Mouse (Mus musculus): ENCODE data around the gene Ube2s. TPM values are rescaled to one million over a fixed set of nuclear protein-coding genes. Genes with fewer than 3 reads are reported as not detected.
"Not testable (repeated sequence)": the region's sequence is repeated elsewhere in the genome, so short reads cannot be mapped to it uniquely, and the experiment has no call there.

Ube2s gene
- 109 and 131 TPM in 2 replicates for polyA plus RNA-seq (2012; ENCODE audit: insufficient read depth, insufficient read length, missing spikeins)

GRCm38 (mm10) chr7:4812303-4813104, at the start of gene Ube2s:
Gene Ube2s, minus strand, starts transcription at chr7:4812590.
- Histone ChIP-seq H3K4me1 (ENCODE audit: control insufficient read depth, insufficient read depth, low read length) (peaks cover 11% of the 10 kb centered on the region), H3K27ac (ENCODE audit: insufficient read depth, low read depth, low read length) (peak within 1 kb of the TSS; percentile 94), H3K4me3 (ENCODE audit: insufficient read depth, low read length) (peak within 1 kb of the TSS; percentile 88)
- TF ChIP-seq CTCF (IDR thresholded peaks at IDR 0.05; ENCODE audit: low read depth, low read length): no peak
- TF ChIP-seq POLR2A (IDR thresholded peaks at IDR 0.05; ENCODE audit: borderline replicate concordance, low read depth, low read length): no peak

- H3K4me1 ChIP-seq (ENCODE audit: control insufficient read depth, insufficient read depth, low read length): peaks cover 11% of the 10 kb centered on the region
- H3K27ac ChIP-seq (ENCODE audit: insufficient read depth, low read depth, low read length); H3K4me3 ChIP-seq (ENCODE audit: insufficient read depth, low read length): not testable (repeated sequence)
Observed at GRCm38 (mm10) chr7:4860926-4861325, 48.5 kb upstream of the Ube2s start.

DNA sequence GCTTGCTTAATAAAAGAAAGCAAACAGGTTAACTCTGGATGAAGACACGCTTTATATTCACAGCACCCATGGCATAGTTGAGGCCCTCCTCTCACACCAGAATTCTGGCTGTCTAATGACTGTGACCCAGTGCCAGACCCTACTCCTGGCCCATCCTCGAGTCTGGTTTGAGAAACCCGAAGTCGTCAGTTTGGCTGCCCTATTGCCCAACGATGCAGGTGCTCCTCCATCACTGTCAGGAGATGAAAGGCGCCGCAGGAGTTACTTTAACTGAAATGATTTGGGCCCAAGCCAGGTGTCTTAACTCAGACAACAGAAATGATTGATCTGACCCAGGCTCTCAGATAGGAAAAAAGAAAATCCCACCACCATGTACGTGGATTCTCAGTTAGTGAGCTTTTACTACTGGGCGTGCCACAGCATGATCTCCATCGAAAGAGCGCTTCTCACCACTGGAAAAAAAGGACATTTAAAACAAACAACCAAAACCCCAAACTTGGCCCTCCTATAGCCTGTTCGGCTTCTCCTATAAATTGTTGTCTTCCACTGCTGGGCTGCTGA, 47.1 kb upstream of the Ube2s start:
- no peak overlapping the region for H3K27ac ChIP-seq (ENCODE audit: insufficient read depth, low read depth, low read length)
- peaks cover 11% of the 10 kb centered on the region for H3K4me1 ChIP-seq (ENCODE audit: control insufficient read depth, insufficient read depth, low read length)
- H3K4me3 ChIP-seq (ENCODE audit: insufficient read depth, low read length): no peak overlapping the region
- no peak for TF ChIP-seq POLR2A (IDR thresholded peaks at IDR 0.05; ENCODE audit: borderline replicate concordance, low read depth, low read length)
- TF ChIP-seq CTCF (IDR thresholded peaks at IDR 0.05; ENCODE audit: low read depth, low read length): no peak

GRCm38 (mm10) chr7:4857321-4857720, 44.9 kb upstream of the Ube2s start:
- no peak overlapping the region for H3K27ac ChIP-seq (ENCODE audit: insufficient read depth, low read depth, low read length)
- TF ChIP-seq POLR2A (IDR thresholded peaks at IDR 0.05; ENCODE audit: borderline replicate concordance, low read depth, low read length): no peak
- no peak for TF ChIP-seq CTCF (IDR thresholded peaks at IDR 0.05; ENCODE audit: low read depth, low read length)
- no peaks in the 10 kb centered on the region for H3K4me1 ChIP-seq (ENCODE audit: control insufficient read depth, insufficient read depth, low read length)
- no peak overlapping the region for H3K4me3 ChIP-seq (ENCODE audit: insufficient read depth, low read length)

GRCm38 (mm10) chr7:4856508-4856907, 44.1 kb upstream of the Ube2s start:
- Histone ChIP-seq H3K27ac (ENCODE audit: insufficient read depth, low read depth, low read length) (no peak overlapping the region), H3K4me3 (ENCODE audit: insufficient read depth, low read length) (no peak overlapping the region), H3K4me1 (ENCODE audit: control insufficient read depth, insufficient read depth, low read length) (no peaks in the 10 kb centered on the region)
- TF ChIP-seq POLR2A (IDR thresholded peaks at IDR 0.05; ENCODE audit: borderline replicate concordance, low read depth, low read length): no peak

DNA sequence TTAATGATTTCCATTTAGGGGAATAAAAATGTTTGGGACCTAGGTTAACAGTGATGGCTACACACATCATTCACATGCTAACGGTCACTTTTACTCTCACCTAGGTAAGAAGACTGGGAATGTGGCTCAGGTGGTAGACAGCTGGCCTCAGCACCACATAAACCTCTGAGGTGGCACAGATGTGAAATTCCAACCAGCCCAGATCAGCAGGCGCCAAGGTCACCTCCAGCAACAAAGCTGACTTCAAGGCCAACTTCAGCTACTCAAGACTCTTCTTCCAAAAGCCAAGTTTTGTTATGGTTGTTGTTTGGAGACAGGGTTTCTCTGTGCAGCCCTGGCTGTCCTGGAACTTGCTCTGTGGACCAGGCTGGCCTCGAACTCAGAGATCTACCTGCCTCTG, 41.2 kb upstream of the Ube2s start:
- Histone ChIP-seq H3K4me3 (ENCODE audit: insufficient read depth, low read length) (no peak overlapping the region), H3K4me1 (ENCODE audit: control insufficient read depth, insufficient read depth, low read length) (no peaks in the 10 kb centered on the region), H3K27ac (ENCODE audit: insufficient read depth, low read depth, low read length) (no peak overlapping the region)
- TF ChIP-seq CTCF (IDR thresholded peaks at IDR 0.05; ENCODE audit: low read depth, low read length) (no peak), POLR2A (IDR thresholded peaks at IDR 0.05; ENCODE audit: borderline replicate concordance, low read depth, low read length) (no peak)

DNA sequence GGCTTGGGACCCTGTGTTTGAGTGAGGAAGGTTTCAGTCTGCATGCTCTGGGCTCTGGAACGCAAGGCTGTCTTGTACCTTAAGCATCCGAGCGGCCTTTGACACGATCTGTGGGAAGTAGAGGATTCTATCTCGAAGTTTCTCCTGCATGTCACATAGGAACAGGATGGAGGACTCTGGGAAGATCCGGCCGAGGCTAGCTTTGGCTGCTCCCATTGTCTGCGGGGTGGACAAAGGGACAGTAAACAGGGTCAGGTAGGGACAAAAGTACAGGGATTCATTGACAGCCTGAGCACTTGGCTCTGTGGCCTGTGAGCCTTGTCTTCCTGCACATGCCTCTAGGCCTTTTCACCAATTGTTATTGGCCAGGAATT, 38.9 kb upstream of the Ube2s start:
- H3K4me3 ChIP-seq (ENCODE audit: insufficient read depth, low read length): no peak overlapping the region
- H3K4me1 ChIP-seq (ENCODE audit: control insufficient read depth, insufficient read depth, low read length): no peaks in the 10 kb centered on the region
- TF ChIP-seq CTCF (IDR thresholded peaks at IDR 0.05; ENCODE audit: low read depth, low read length): no peak
- no peak for TF ChIP-seq POLR2A (IDR thresholded peaks at IDR 0.05; ENCODE audit: borderline replicate concordance, low read depth, low read length)
- H3K27ac ChIP-seq (ENCODE audit: insufficient read depth, low read depth, low read length): no peak overlapping the region

GRCm38 (mm10) chr7:4850621-4851314, 38.4 kb upstream of the Ube2s start:
- TF ChIP-seq POLR2A (IDR thresholded peaks at IDR 0.05; ENCODE audit: borderline replicate concordance, low read depth, low read length) (no peak), CTCF (IDR thresholded peaks at IDR 0.05; ENCODE audit: low read depth, low read length) (no peak)
- H3K27ac ChIP-seq (ENCODE audit: insufficient read depth, low read depth, low read length): no peak overlapping the region
- no peak overlapping the region for H3K4me3 ChIP-seq (ENCODE audit: insufficient read depth, low read length)
- no peaks in the 10 kb centered on the region for H3K4me1 ChIP-seq (ENCODE audit: control insufficient read depth, insufficient read depth, low read length)

- Histone ChIP-seq H3K4me1 (ENCODE audit: control insufficient read depth, insufficient read depth, low read length) (no peaks in the 10 kb centered on the region), H3K4me3 (ENCODE audit: insufficient read depth, low read length) (no peak overlapping the region), H3K27ac (ENCODE audit: insufficient read depth, low read depth, low read length) (no peak overlapping the region)
- no peak for TF ChIP-seq POLR2A (IDR thresholded peaks at IDR 0.05; ENCODE audit: borderline replicate concordance, low read depth, low read length)
- TF ChIP-seq CTCF (IDR thresholded peaks at IDR 0.05; ENCODE audit: low read depth, low read length): no peak
Observed at GRCm38 (mm10) chr7:4849372-4849771, 37.0 kb upstream of the Ube2s start.

- H3K4me1 ChIP-seq (ENCODE audit: control insufficient read depth, insufficient read depth, low read length): no peaks in the 10 kb centered on the region; the same call in 1 of the 2 replicates
- H3K4me3 ChIP-seq (ENCODE audit: insufficient read depth, low read length): no peak overlapping the region
- no peak for TF ChIP-seq POLR2A (IDR thresholded peaks at IDR 0.05; ENCODE audit: borderline replicate concordance, low read depth, low read length)
- TF ChIP-seq CTCF (IDR thresholded peaks at IDR 0.05; ENCODE audit: low read depth, low read length): no peak
- no peak overlapping the region for H3K27ac ChIP-seq (ENCODE audit: insufficient read depth, low read depth, low read length)
Observed at GRCm38 (mm10) chr7:4844917-4845309, 32.5 kb upstream of the Ube2s start.
